Mouse (Mus musculus): ENCODE results near the gene Gm9048. TPM values are rescaled to one million over a fixed set of nuclear protein-coding genes. Genes with fewer than 3 reads are reported as not detected.

The Gm9048 gene
- not detected in 2 replicates for total RNA-seq (2023)

DNA sequence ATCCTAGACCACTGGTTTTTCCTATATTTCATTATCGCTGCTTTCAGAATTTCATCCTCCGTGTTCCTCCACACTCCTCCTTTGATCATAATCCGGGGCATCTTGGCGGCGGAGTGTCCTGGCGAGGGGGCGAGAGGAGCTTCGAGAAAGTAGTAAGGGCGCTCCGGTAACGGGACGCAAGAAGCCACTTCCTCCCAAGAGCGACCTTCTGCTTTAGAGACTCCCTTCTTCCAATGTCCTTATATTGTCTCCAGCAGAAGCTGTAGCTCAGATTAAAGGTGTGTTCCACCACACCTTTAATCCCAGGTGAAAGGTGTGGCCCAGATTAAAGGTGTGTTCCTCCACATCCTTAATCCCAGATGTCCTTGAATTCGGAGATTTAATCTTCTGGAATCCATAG, at the start of gene Gm9048:
Gene Gm9048 (minus strand): TSS at position 101 of the 400 bp plus-strand sequence.

DNA sequence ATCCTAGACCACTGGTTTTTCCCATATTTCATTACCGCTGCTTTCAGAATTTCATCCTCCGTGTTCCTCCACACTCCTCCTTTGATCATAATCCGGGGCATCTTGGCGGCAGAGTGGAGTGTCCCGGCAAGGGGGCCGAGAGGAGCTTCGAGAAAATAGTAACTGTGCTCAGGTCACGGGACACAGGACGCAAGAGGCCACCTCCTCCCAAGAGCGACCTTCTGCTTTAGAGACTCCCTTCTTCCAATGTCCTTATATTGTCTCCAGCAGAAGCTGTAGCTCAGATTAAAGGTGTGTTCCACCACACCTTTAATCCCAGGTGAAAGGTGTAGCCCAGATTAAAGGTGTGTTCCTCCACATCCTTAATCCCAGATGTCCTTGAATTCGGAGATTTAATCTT, 5.5 kb upstream of the Gm9048 start, which contains the start of gene Gm9049:
Gene Gm9049 (minus strand): TSS at position 101 of the 400 bp plus-strand sequence.

DNA sequence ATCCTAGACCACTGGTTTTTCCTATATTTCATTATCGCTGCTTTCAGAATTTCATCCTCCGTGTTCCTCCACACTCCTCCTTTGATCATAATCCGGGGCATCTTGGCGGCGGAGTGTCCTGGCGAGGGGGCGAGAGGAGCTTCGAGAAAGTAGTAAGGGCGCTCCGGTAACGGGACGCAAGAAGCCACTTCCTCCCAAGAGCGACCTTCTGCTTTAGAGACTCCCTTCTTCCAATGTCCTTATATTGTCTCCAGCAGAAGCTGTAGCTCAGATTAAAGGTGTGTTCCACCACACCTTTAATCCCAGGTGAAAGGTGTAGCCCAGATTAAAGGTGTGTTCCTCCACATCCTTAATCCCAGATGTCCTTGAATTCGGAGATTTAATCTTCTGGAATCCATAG, 5.3 kb downstream of the Gm9048 start, which contains the start of gene Gm9046:
Gene Gm9046 (minus strand): TSS at position 101 of the 400 bp plus-strand sequence.

DNA sequence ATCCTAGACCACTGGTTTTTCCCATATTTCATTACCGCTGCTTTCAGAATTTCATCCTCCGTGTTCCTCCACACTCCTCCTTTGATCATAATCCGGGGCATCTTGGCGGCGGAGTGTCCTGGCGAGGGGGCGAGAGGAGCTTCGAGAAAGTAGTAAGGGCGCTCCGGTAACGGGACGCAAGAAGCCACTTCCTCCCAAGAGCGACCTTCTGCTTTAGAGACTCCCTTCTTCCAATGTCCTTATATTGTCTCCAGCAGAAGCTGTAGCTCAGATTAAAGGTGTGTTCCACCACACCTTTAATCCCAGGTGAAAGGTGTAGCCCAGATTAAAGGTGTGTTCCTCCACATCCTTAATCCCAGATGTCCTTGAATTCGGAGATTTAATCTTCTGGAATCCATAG, 10.7 kb downstream of the Gm9048 start, which contains the start of gene Gm9045:
Gene Gm9045 (minus strand): TSS at position 101 of the 400 bp plus-strand sequence.

DNA sequence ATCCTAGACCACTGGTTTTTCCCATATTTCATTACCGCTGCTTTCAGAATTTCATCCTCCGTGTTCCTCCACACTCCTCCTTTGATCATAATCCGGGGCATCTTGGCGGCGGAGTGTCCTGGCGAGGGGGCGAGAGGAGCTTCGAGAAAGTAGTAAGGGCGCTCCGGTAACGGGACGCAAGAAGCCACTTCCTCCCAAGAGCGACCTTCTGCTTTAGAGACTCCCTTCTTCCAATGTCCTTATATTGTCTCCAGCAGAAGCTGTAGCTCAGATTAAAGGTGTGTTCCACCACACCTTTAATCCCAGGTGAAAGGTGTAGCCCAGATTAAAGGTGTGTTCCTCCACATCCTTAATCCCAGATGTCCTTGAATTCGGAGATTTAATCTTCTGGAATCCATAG, 16.2 kb downstream of the Gm9048 start, which contains the start of gene Gm9044:
Gene Gm9044 (minus strand): TSS at position 101 of the 400 bp plus-strand sequence.

DNA sequence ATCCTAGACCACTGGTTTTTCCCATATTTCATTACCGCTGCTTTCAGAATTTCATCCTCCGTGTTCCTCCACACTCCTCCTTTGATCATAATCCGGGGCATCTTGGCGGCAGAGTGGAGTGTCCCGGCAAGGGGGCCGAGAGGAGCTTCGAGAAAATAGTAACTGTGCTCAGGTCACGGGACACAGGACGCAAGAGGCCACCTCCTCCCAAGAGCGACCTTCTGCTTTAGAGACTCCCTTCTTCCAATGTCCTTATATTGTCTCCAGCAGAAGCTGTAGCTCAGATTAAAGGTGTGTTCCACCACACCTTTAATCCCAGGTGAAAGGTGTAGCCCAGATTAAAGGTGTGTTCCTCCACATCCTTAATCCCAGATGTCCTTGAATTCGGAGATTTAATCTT, 21.6 kb downstream of the Gm9048 start, which contains the start of gene Gm9040:
Gene Gm9040 (minus strand): TSS at position 101 of the 400 bp plus-strand sequence.

Other genes with a start within 250 kb of the Gm9048 start
- 10.0 and 18.6 TPM in 2 replicates for gene Mdm1, start 206.9 kb downstream of the Gm9048 start, total RNA-seq (2023)
- gene Il22, start 143.7 kb downstream of the Gm9048 start, total RNA-seq (2023): not detected in 2 replicates
- gene Gm32717, start 107.9 kb downstream of the Gm9048 start, total RNA-seq (2023): 0.50 and 0.76 TPM in 2 replicates
- gene Gm32802, start 90.0 kb downstream of the Gm9048 start, total RNA-seq (2023): 0.50 and 0.76 TPM in 2 replicates
- not detected in 2 replicates for gene Iltifb, start 53.6 kb downstream of the Gm9048 start, total RNA-seq (2023)
- gene Gm9040, start 21.7 kb downstream of the Gm9048 start, total RNA-seq (2023): not detected in 2 replicates
- not detected in 2 replicates for gene Gm9044, start 16.3 kb downstream of the Gm9048 start, total RNA-seq (2023)
- gene Gm9045, start 10.8 kb downstream of the Gm9048 start, total RNA-seq (2023): not detected in 2 replicates
- gene Gm9046, start 5.4 kb downstream of the Gm9048 start, total RNA-seq (2023): not detected in 2 replicates
- not detected in 2 replicates for gene Gm9049, start 5.4 kb upstream of the Gm9048 start, total RNA-seq (2023)
- not detected in 2 replicates for gene Ifng, start 92.4 kb upstream of the Gm9048 start, total RNA-seq (2023)